Mouse (Mus musculus) MEL (cell line): ENCODE measurements around the gene Trmt112. TPM values are rescaled to one million over a fixed set of nuclear protein-coding genes. Genes with fewer than 3 reads are reported as not detected.

Experiments used
- DNase-seq: peaks from one replicate; pipeline ENCODE4 v3.0.0; 2011; ENCODE audit warnings: low read depth, low spot score
- H3K27ac ChIP-seq: 2 replicates; pipeline ENCODE4 v1.5.1; 2012; ENCODE audit warnings: low read depth, mild to moderate bottlenecking, control low read depth, low read length, moderate library complexity; ENCODE audit not compliant: control insufficient read depth
- H3K27me3 ChIP-seq, 2 experiments: fragments of 150-350 bp in 1 of 2; sonication (generic) in 1 of 2; 2 replicates each; pipeline ENCODE4 v1.6.1; 2012; ENCODE audit warnings: low read length in 2 of 2, mild to moderate bottlenecking in 2 of 2, improper control_type of control experiment in 1 of 2, moderate library complexity in 1 of 2; ENCODE audit not compliant: insufficient read depth in 2 of 2, control insufficient read depth in 1 of 2
- H3K36me3 ChIP-seq, 2 experiments: 2 replicates each; pipeline ENCODE4 v1.6.1; 2012 to 2014; ENCODE audit warnings: low read length in 2 of 2, improper control_type of control experiment in 1 of 2, inconsistent platforms in 1 of 2, mild to moderate bottlenecking in 1 of 2; ENCODE audit not compliant: insufficient read depth in 2 of 2, control insufficient read depth in 1 of 2
- H3K4me1 ChIP-seq, 2 experiments: fragments of 150-350 bp in 1 of 2; sonication (generic) in 1 of 2; 2 replicates each; pipeline ENCODE4 v1.6.1; 2012; ENCODE audit warnings: low read length in 2 of 2, improper control_type of control experiment in 1 of 2, mild to moderate bottlenecking in 1 of 2; ENCODE audit not compliant: insufficient read depth in 2 of 2, control insufficient read depth in 1 of 2
- H3K4me3 ChIP-seq, 2 experiments: fragments of 150-350 bp in 1 of 2; sonication (generic) in 1 of 2; 2 replicates each; pipeline ENCODE4 v1.5.1; 2012; ENCODE audit warnings: low read depth in 2 of 2, low read length in 2 of 2, mild to moderate bottlenecking in 2 of 2, moderate library complexity in 2 of 2, control low read depth in 1 of 2, improper control_type of control experiment in 1 of 2; ENCODE audit not compliant: control insufficient read depth in 1 of 2, insufficient read depth in 1 of 2
- H3K79me2 ChIP-seq: 2 replicates; pipeline ENCODE4 v1.6.1; 2012; ENCODE audit warnings: mild to moderate bottlenecking, low read length, moderate library complexity; ENCODE audit not compliant: control insufficient read depth, poor library complexity, insufficient read depth
- H3K9ac ChIP-seq: 2 replicates; pipeline ENCODE4 v1.6.1; 2012; ENCODE audit warnings: low read depth, mild to moderate bottlenecking, control low read depth, low read length, moderate library complexity; ENCODE audit not compliant: control insufficient read depth, poor library complexity, severe bottlenecking
- H3K9me3 ChIP-seq: fragments of 150-350 bp; sonication (generic); replicated peaks from 2 replicates; pipeline ENCODE4 v1.6.1; 2012; ENCODE audit warnings: mild to moderate bottlenecking, low read length, improper control_type of control experiment, moderate library complexity; ENCODE audit not compliant: insufficient read depth
- CTCF ChIP-seq, 3 experiments: IDR thresholded peaks in 2 of 3; conservative IDR thresholded peaks in 1 of 3; 2 replicates each; pipeline ENCODE4 v1.5.1; 2011 to 2012; ENCODE audit warnings: low read length in 3 of 3, low read depth in 2 of 3, mild to moderate bottlenecking in 2 of 3, improper control_type of control experiment in 1 of 3, inconsistent platforms in 1 of 3, mixed read lengths in 1 of 3, moderate library complexity in 1 of 3; ENCODE audit not compliant: control insufficient read depth in 1 of 3, insufficient read depth in 1 of 3, poor library complexity in 1 of 3, severe bottlenecking in 1 of 3
- E2F4 ChIP-seq: IDR thresholded peaks from 2 replicates; pipeline ENCODE4 v1.6.1; 2011; ENCODE audit warnings: low read depth, low read length, improper control_type of control experiment, borderline replicate concordance
- ELF1 ChIP-seq: IDR thresholded peaks from 2 replicates; pipeline ENCODE4 v1.6.1; 2014; ENCODE audit warnings: low read depth, mild to moderate bottlenecking, inconsistent platforms, low read length, improper control_type of control experiment, moderate library complexity
- EP300 ChIP-seq, 2 experiments: IDR thresholded peaks; 2 replicates each; pipeline ENCODE4 v1.6.1; 2011; ENCODE audit warnings: improper control_type of control experiment in 2 of 2, low read length in 2 of 2, low read depth in 1 of 2, mild to moderate bottlenecking in 1 of 2
- ETS1 ChIP-seq: IDR thresholded peaks from 2 replicates; pipeline ENCODE4 v1.6.1; 2012; ENCODE audit warnings: low read depth, mild to moderate bottlenecking, inconsistent platforms, low read length, improper control_type of control experiment, moderate library complexity
- GATA1 ChIP-seq: IDR thresholded peaks from 2 replicates; pipeline ENCODE4 v1.6.1; 2011; ENCODE audit warnings: low read depth, low read length, improper control_type of control experiment
- KAT2A ChIP-seq: conservative IDR thresholded peaks from 2 replicates; pipeline ENCODE4 v1.6.1; 2012; ENCODE audit warnings: low read depth, low read length, improper control_type of control experiment, inconsistent platforms
- MEF2A ChIP-seq: IDR thresholded peaks from 2 replicates; pipeline ENCODE4 v1.6.1; 2014; ENCODE audit warnings: low read depth, mild to moderate bottlenecking, inconsistent platforms, low read length, improper control_type of control experiment; ENCODE audit not compliant: poor library complexity, insufficient replicate concordance, severe bottlenecking; ENCODE audit errors: extremely low read depth
- MYB ChIP-seq: IDR thresholded peaks from 2 replicates; pipeline ENCODE4 v1.6.1; 2011; ENCODE audit warnings: mild to moderate bottlenecking, low read depth, low read length, improper control_type of control experiment
- MYC ChIP-seq: IDR thresholded peaks from 2 replicates; pipeline ENCODE4 v1.6.1; 2011; ENCODE audit warnings: low read depth, mild to moderate bottlenecking, low read length, improper control_type of control experiment, moderate library complexity
- NRF1 ChIP-seq: IDR thresholded peaks from 2 replicates; pipeline ENCODE4 v1.6.1; 2014; ENCODE audit warnings: low read depth, mild to moderate bottlenecking, inconsistent platforms, low read length, improper control_type of control experiment, moderate library complexity; ENCODE audit not compliant: poor library complexity, insufficient read depth, severe bottlenecking
- RAD21 ChIP-seq: IDR thresholded peaks from 2 replicates; pipeline ENCODE4 v1.6.1; 2011; ENCODE audit warnings: mild to moderate bottlenecking, low read depth, low read length, improper control_type of control experiment
- SIN3A ChIP-seq: IDR thresholded peaks from 2 replicates; pipeline ENCODE4 v1.6.1; 2012; ENCODE audit warnings: low read length, improper control_type of control experiment, inconsistent platforms
- TAL1 ChIP-seq: IDR thresholded peaks from 2 replicates; pipeline ENCODE4 v1.6.1; 2012; ENCODE audit warnings: mild to moderate bottlenecking, inconsistent platforms, low read length, moderate library complexity, mixed read lengths
- TCF12 ChIP-seq: IDR thresholded peaks from 2 replicates; pipeline ENCODE4 v1.6.1; 2014; ENCODE audit warnings: low read depth, mild to moderate bottlenecking, inconsistent platforms, low read length, improper control_type of control experiment, moderate library complexity
- USF1 ChIP-seq: IDR thresholded peaks from 2 replicates; pipeline ENCODE4 v1.6.1; 2014; ENCODE audit warnings: low read depth, mild to moderate bottlenecking, inconsistent platforms, low read length, improper control_type of control experiment, moderate library complexity
- USF2 ChIP-seq, 2 experiments: IDR thresholded peaks; 2 replicates each; pipeline ENCODE4 v1.6.1; 2011 to 2012; ENCODE audit warnings: improper control_type of control experiment in 2 of 2, low read length in 2 of 2, borderline replicate concordance in 1 of 2, inconsistent platforms in 1 of 2, low read depth in 1 of 2, mild to moderate bottlenecking in 1 of 2; ENCODE audit not compliant: insufficient read depth in 1 of 2
- ZNF384 ChIP-seq: IDR thresholded peaks from 2 replicates; pipeline ENCODE4 v1.6.1; 2012; ENCODE audit warnings: low read depth, mild to moderate bottlenecking, inconsistent platforms, low read length, improper control_type of control experiment
- polyA plus RNA-seq, 2 experiments: library from polyadenylated mRNA; stranded (reverse) in 1 of 2; unstranded in 1 of 2; fragments of >175 nt in 1 of 2; fragments of >200 nt in 1 of 2; gene quantifications; 2 replicates each; pipeline versions ENCODE4 v1.2.1 to v1.2.4; 2012; ENCODE audit warnings: low replicate concordance in 2 of 2, low read depth in 1 of 2; ENCODE audit not compliant: insufficient read length in 2 of 2, insufficient read depth in 1 of 2, missing spikeins in 1 of 2
- total RNA-seq: library from RNA; depleted of rRNA; stranded (reverse); fragments of 300-350 nt; gene quantifications from 2 replicates; pipeline ENCODE4 v1.2.3, GENCODE M21; 2012

The Trmt112 gene
- total and polyA plus RNA-seq, 3 experiments, result 294 to 319 TPM; not detected in 1

DNA sequence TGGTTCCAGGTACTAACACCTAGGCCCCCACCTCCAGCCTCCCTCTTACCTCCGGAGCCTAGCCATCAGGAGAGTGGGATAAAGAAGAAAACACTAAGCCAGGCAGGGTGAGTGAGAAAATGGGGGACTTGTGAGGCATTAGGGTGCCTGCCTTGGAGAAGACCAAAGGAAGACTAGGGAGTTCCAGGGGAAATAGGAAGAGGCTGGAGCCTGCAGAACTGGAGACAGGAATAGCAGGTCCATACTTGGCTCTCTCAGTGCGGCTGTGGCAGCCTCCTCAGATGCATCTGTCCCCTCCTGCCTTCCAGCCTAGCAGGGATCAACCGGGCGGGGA lies 23.6 kb downstream of the Trmt112 start:
- Histone ChIP-seq H3K9ac (no peak overlapping the region), H3K9me3 (no peaks in the 10 kb centered on the region), H3K36me3 (no peaks in the 10 kb centered on the region), H3K27ac (no peak overlapping the region), H3K27me3 (no peaks in the 10 kb centered on the region), H3K79me2 (no peaks in the 10 kb centered on the region), H3K4me3 (no peak overlapping the region), H3K4me1 (no peaks in the 10 kb centered on the region)
- no peak for DNase-seq
- TF ChIP-seq GATA1 (no peak), KAT2A (no peak), MYC (no peak), SIN3A (no peak), RAD21 (no peak), TAL1 (no peak), CTCF (IDR thresholded peaks at IDR 0.05 in 2 of 3, conservative IDR thresholded peaks at IDR 0.05 in 1 of 3; ENCODE audit: control insufficient read depth in 1 of 3, insufficient read depth in 1 of 3, low read depth in 2 of 3, low read length in 3 of 3, poor library complexity in 1 of 3, severe bottlenecking in 1 of 3) (no peak), USF1 (no peak), EP300 (IDR thresholded peaks at IDR 0.05; ENCODE audit: low read depth in 1 of 2, low read length in 2 of 2) (no peak), NRF1 (no peak), ELF1 (no peak), E2F4 (no peak), MYB (no peak), USF2 (IDR thresholded peaks at IDR 0.05; ENCODE audit: borderline replicate concordance in 1 of 2, insufficient read depth in 1 of 2, low read depth in 1 of 2, low read length in 2 of 2) (no peak)

- Histone ChIP-seq H3K27ac (no peak overlapping the region), H3K27me3 (no peaks in the 10 kb centered on the region), H3K4me1 (no peaks in the 10 kb centered on the region), H3K36me3 (no peaks in the 10 kb centered on the region), H3K79me2 (no peaks in the 10 kb centered on the region), H3K9me3 (no peaks in the 10 kb centered on the region), H3K4me3 (no peak overlapping the region), H3K9ac (no peak overlapping the region)
- DNase-seq, result no peak
- TF ChIP-seq TCF12, result no peak
- TF ChIP-seq MEF2A, result no peak
- TF ChIP-seq ETS1, result no peak
- TF ChIP-seq ZNF384, result no peak
Measured at GRCm38 (mm10) chr19:6933436-6934194, 24.1 kb downstream of the Trmt112 start.
